Mouse (Mus musculus) layer of hippocampus, postnatal 10 days (tissue): Measurements from ENCODE around the gene Pex6. TPM values are rescaled to one million over a fixed set of nuclear protein-coding genes. Genes with fewer than 3 reads are reported as not detected.
"Not testable (repeated sequence)": the region's sequence is repeated elsewhere in the genome, so short reads cannot be mapped to it uniquely, and the experiment has no call there.

Experiments used
- DNase-seq, 2 experiments: peaks; one replicate each; pipeline ENCODE4 v3.0.0; 2021; ENCODE audit warnings: low spot score in 2 of 2
- total RNA-seq, 2 experiments: library from RNA; stranded (reverse); gene quantifications; 2 replicates each; pipeline ENCODE4 v1.2.3; 2021

The Pex6 gene
- total RNA-seq, 2 experiments from 2014 or later: 28.4 to 33.9 TPM

DNA sequence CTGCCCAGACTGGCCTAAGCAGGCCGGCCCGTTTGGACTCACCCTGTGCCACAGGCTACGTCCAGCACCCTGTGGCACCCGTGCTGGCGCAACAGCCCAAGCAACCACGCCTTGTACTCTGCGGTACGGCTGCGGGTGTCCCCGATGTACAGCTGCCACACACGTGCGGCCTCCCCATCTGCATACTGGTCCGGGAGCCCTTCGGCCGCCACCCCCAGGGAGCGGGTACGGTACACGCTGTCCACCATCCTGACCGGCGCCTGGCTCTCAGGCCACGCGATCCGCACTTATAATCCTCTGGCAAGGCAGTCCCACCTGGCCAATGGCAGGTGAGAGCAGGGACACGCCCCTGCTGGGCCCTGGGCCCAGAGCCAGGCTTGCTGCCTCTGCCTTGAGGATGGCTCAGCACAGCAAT lies 17.6 kb downstream of the Pex6 start, which contains the start of gene Gnmt:
Gene Gnmt (minus strand): TSS at position 265 of the 415 bp plus-strand sequence.
- no peak for DNase-seq

- no peak for DNase-seq
Observed at GRCm38 (mm10) chr17:46734055-46734454, 22.8 kb downstream of the Pex6 start.

DNA sequence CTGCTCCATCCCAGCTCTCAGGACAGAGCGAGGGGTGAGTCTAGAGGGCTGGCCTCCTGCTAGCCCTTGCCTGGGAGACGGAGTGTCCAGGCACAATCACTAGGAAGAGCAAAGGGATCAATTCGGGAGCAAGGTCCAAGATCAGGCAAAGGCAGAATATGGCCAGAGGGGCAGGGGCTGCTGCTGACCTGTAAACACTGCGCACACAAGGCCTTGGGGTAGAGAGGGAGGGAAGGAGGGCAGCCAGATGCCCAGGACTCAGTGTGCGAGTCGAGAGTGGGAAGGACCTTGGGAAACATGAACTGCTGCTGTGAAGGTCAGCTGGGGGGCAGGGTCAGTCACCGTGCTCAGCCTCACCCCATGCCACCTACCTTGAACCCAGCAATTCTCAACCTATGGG lies 24.0 kb downstream of the Pex6 start:
- no peak for DNase-seq

DNA sequence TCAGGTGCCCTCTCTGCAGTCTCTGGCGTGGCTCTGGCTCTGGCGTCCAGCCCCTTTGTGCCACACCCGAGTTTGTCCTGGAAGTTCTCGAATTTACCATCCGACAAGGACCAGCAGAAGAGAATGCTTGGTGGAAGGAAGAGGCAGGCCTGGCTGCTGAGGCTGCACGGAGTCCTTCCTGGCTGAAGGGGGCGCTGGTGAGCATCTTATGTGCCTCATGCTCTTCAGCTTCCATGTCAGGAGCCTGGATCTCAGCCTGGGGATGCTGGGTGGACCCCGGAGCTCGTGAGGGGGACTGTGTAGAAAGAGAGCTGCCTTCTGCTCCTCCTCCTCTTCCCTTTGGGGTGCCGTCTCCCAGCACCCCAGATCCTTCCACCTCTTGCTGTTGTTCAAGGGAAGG lies 24.9 kb downstream of the Pex6 start:
- DNase-seq: peak in 1 of 2 experiments; percentile 49

- DNase-seq: no peak
Observed at GRCm38 (mm10) chr17:46741305-46741704, 30.0 kb downstream of the Pex6 start.

DNA sequence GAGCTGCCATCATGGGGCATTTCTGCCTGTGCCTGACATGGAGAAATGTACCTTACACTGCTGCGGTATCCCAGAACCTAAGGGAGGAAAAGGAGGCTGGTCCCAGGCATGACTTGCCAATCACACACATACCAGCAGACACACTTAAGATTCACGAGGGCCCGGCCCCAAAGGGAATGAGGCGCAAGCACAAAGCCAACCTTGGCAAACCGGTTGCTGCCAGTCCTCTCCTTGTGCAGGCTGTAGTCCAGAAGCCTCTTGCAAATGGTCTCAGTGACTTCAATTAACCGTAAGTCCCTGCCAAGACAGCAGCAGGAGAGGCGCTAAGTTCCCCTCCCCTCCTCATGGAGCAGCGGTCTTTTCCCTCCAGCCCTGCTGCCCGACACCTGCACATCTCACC lies 31.7 kb downstream of the Pex6 start:
- no peak for DNase-seq

GRCm38 (mm10) chr17:46745506-46745905 lies 34.2 kb downstream of the Pex6 start:
- DNase-seq: no peak

GRCm38 (mm10) chr17:46747234-46747633 lies 36.0 kb downstream of the Pex6 start:
- no peak for DNase-seq

DNA sequence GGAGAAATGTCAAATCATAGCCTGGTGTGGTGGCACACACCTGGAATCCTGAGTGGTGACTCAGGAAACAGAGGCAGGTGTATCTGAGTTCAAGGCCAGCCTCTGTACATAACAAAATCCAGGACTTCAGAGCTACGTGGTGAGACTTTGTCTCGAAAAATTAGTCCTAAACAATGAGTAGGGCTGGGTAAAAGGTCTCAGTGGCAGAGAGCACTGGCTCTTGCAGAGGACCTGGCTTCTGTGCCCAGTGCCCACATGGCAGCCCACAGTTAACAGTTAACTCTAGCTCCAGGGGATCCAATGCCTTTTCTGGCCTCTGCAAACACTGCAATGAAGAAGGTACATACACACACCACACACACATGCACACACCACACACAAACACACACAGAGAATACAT lies 36.5 kb downstream of the Pex6 start:
- no peak for DNase-seq

DNA sequence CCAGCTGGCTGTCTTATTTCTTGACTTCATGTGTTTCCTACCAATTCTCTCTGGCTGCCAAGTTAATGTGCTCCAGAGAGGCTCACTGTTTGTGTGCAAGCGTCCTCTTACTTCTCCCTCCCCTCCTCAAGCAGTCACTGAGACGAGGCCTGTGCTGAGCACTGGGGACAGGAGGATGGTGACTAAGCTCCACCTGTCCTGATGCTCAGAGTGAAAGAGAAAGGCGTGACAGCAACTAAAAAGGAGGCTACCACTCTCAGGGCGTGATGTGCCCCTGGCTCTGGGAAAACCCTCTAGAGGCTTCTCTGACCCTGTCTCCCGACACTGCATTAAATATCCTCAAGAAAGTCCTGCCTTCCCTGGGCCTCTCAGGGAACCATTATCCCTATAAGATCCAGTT lies 38.0 kb downstream of the Pex6 start:
- DNase-seq: no peak

DNA sequence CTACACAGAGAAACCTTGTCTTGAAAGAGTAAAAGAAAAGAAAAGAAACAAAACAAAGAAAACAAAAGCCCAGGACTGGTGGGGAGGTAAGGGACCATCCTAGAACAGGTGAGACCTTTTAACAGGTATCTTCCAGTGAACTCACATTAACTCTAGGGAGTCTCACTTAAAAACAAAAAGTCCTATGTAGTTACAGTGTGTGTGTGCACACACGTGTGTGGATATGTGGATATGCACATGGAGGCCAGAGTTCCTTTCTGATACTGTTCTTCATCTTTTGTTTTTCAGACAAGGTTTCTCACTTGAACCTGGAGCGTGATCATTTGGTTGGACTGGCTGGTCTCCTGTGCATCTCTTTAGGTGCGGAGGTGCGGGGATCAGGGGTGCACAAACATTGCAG lies 39.3 kb downstream of the Pex6 start:
- DNase-seq: no peak

DNA sequence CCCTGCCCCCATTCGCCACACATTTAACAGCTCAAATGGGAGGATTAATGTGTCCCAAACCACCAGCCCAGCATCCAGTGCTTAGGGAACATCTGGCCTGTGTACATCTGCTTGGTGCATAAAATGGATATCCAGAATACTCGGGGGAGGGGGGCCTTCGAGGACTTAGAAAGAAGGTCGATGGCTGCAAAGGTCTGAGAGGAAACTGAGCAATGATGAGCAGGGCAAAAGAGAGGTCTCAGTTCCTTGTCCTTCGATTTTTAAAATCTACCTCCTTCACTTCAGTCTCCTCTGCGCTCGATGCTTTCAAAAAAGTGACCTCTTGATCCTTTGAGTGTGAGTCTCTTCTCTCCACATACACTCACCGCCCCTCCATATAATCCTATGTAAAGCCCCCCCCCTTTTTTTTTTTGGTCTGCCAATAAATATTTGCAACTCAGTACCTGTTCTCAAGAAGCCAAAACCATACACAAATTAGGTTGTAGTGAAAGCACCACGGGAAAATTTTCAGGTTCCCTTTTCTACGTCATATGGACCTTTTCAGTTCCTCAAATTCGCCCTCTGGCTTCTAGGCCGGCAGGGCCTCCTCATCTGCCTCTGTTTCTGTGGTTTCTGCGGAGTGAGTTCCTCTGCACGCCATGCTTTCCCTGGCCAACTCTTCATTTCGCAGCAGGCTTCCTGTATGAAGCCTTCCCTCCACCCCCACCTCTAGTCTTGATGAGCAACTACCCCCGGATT lies 40.0 kb downstream of the Pex6 start:
- no peak for DNase-seq

DNA sequence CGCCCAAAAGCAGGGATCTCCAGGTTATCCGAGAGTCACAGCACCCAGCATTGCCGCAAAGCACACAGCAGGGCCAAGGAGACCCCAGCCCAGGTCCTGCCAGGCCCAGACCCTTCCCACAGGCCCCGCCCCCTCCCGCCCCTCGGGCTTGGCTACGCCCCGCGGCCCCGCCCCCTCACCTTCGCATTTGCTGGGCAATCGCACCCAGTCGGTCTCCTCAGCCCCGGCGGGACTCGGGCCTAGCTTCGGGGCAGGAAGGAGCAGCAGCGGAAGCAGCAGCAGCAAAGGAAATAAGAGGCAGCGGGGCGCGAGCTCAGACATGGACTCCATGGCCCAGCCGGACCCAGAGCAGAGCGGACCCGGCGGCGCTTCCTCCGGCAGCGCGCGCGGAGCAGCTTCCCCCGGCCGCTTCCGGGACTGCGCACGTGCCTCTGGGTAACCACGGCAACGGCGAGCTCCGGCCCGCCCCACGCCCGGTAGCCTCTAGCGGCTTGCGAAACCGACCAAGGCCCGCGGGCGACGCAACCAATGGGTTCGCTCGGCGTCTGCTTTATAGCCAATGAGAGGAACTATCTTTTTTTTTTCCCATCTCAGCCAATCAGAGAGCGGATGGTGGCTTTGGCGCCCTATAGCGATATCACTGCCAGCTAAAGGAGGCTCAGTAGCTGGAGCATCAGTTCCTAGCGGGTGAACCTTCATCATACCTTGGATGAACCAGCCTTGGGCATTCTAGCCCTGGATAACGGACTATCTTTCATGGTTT lies 40.7 kb downstream of the Pex6 start, which contains the start of gene Cnpy3:
Gene Cnpy3 (minus strand): TSS at position 421 of the 763 bp plus-strand sequence.
- DNase-seq: peak; percentile 94 to 97

- no peak for DNase-seq
Observed at GRCm38 (mm10) chr17:46758753-46759152, 47.5 kb downstream of the Pex6 start.

DNA sequence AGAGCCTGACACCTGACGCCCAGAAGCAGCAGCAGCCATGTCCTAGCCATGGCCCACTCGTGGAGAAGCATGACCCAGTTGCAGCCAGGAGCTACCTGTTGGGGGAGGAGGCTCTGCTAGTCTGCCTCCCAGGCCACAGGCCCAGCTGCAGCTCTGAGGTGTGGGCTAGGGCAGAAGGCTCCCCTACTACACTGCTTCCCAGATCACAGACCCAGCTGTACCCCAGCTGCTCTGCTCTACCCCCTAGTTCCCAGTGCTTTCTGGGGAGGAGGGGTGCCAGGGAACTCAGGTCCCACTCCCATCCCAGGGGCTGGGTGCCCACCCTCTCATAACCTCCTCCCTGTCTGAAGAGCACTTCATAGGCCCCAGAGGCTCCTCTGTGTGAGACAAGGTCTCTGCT lies 52.3 kb downstream of the Pex6 start, which contains the start of gene Ptcra:
Gene Ptcra (minus strand): TSS at position 169 of the 400 bp plus-strand sequence.
- DNase-seq: no peak

DNA sequence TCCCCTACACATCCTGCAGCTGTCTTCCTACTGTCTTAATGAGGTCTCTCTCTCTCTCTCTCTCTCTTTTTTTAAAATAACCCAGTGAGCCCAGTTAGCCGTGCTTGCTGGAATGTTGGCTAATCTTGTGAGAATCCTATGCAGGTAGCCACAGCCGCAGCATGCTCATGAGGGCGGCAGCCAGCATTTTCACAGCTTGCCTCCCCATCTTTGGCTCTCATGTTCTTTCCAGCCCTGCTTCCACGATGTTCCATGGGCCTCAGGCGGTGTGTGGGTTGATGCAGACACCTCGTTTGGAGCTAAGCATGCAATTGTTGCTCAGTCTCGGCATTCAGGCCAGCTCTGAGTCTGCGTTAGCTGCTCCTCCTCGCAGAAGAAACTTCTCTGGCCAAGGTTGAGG lies 53.7 kb downstream of the Pex6 start:
- not testable (repeated sequence) for DNase-seq

DNA sequence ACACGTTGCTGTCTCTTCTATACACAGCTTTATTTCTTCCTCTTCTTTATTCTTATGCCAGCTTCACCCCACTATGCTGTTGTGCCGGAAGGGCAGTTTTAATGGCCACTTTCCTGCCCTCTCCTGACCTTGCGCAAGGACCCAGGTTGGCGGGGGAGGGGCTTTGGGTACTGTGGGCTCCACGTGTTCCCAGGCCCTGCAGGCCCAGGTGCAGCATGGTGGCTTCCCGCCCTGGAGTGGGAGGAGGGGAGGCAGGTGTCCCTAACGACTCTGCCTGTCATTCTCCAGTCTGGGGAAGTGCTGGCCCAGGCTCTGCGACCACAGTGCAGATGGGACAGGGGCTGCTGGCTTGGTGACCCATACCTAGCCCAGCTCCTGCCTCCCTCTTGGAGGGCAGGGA lies 56.6 kb downstream of the Pex6 start:
- DNase-seq: no peak

DNA sequence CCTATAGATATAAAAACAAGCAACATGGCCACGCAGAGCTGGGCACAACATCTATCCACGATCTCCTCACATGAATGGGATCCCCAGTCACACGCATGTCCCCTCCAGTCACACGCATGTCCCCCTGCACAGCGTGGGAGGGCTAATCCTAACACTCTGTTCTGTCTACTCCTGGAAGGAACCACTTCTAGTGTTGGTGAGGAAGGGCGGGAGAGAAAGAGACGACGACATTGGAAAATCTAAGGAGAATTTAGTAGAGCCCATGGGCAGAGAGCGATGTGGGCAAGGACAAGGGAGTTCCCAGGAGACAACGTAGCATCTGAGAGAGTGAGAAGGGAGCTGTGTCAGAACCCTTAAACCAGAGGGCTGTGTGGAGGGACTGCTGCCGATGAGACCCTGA lies 59.3 kb downstream of the Pex6 start:
- DNase-seq: no peak

- no peak for DNase-seq
Observed at GRCm38 (mm10) chr17:46771025-46771424, 59.8 kb downstream of the Pex6 start.

- no peak for DNase-seq
Observed at GRCm38 (mm10) chr17:46771616-46772015, 60.4 kb downstream of the Pex6 start.

DNA sequence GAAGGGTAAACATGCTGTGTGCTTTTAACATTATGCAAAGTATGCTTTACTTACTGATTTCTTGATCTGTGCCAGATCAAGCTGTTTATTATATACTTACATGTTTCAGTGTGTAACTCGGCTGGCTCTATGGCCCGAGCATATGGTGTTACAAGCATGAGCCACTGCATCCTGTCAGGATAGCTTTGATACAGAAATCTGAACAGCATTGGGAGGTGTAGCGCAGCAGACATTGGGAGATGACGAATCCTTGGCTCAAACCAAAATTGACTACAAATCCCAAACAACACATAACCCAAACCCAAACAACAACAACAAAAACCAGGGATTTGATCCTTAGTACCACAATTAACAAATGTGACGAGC lies 60.8 kb downstream of the Pex6 start:
- DNase-seq: no peak
